Mouse (Mus musculus): ENCODE data around the gene Fgfr3. TPM values are rescaled to one million over a fixed set of nuclear protein-coding genes. Genes with fewer than 3 reads are reported as not detected.

Fgfr3 gene
- polyA plus RNA-seq, 1 experiment from 2014 or later, result 40.5 TPM

DNA sequence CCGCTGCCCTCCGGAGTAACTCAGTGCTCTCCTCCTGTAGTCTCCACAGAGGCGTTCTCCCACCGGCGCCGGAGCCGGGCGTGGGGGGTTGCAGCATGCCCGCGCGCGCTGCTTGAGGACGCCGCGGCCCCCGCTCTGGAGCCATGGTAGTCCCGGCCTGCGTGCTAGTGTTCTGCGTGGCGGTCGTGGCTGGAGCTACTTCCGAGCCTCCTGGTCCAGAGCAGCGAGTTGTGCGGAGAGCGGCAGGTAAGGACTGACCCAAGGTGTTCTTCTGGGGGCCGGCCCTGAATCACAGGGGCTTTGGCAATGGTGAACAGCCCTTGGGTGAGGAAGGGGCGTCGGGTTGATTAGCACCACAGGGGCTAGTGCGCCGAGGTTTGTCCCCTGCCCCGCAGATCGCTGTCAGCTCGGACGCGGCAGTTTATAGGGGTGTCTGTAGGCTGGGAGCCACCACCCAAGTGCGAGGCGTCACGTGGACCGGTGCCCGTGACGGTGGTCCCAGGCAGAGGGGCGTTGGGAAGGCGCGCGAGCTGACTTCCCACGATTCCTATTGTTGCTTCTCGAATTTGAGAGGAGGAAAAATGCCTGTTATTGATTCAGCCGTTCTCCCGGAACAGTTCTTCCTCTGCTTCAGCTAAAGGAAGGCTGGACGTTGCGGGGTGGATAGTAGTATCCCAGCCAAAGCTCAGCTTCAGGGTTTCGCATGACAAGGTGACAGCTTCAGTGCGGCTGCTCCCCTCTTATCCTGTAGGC is 968 bp downstream of the Fgfr3 start:
- Histone ChIP-seq H3K27me3 (0 out of 2 replicates have a peak, but pooled peaks cover 4% of the 10 kb centered on the region), H3K4me1 (replicated peaks) (peaks cover 30% of the 10 kb centered on the region)
- 0 out of 2 replicates have a peak, but pooled peaks have one; percentile 0 for ATAC-seq (ENCODE audit: low FRiP score, low read depth)

DNA sequence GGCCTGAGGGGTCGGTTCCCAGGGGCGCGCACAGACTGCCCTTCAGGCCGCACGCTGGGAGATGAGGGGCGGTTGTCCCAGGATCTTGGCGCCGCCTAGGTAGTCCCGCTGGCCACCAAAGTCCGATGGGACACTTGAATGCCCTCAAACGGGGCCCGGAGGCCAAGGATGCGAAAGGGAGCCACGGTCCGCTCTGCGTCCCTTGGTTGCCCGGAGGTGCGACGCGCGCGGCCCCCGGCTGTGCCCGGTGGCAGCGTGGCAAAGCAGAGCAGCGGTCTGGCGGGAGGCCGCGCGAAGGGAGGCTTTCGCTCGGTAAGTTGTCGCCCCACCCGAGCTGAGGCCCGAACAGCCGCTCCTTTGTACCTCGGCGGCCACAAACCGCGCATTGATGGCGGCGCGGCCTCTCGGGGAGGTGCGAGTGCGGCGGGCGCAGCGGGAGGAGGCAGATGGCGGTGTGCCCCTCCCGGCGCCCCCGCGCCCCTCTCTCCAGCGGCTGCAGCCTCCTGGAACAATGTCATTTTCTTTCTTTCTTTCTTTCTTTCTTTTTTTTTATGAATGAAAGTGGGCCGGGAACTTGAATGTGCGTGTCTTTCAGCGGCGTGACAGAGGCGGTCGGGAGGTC is 1.7 kb downstream of the Fgfr3 start:
- peak overlapping the region; percentile 53 for H3K4me3 ChIP-seq
- no peaks in the 10 kb centered on the region for H3K9me3 ChIP-seq
- H3K27ac ChIP-seq (replicated peaks), result peak overlapping the region; percentile 64
- under 1% methylated on average over 59 of the region's 61 CpGs for whole genome bisulfite sequencing
- peaks cover 30% of the 10 kb centered on the region for H3K4me1 ChIP-seq (replicated peaks)
- peak overlapping the region; percentile 63 for H3K9ac ChIP-seq
- H3K27me3 ChIP-seq, result 0 out of 2 replicates have a peak, but pooled peaks cover 4% of the 10 kb centered on the region
- no peak for ATAC-seq (ENCODE audit: low FRiP score, low read depth)
- peak overlapping the region; percentile 93 for H3K4me2 ChIP-seq
- H3K36me3 ChIP-seq, result no peaks in the 10 kb centered on the region

More for the DNA sequence above, 968 bp downstream of the Fgfr3 start:
- Histone ChIP-seq H3K4me3 (peak overlapping the region; percentile 53), H3K9ac (peak overlapping the region; percentile 63), H3K27ac (replicated peaks) (peak overlapping the region; percentile 64), H3K9me3 (no peaks in the 10 kb centered on the region), H3K4me2 (peak overlapping the region; percentile 93), H3K36me3 (no peaks in the 10 kb centered on the region)
- WGBS, result under 1% methylated on average over 53 of the region's 53 CpGs

DNA sequence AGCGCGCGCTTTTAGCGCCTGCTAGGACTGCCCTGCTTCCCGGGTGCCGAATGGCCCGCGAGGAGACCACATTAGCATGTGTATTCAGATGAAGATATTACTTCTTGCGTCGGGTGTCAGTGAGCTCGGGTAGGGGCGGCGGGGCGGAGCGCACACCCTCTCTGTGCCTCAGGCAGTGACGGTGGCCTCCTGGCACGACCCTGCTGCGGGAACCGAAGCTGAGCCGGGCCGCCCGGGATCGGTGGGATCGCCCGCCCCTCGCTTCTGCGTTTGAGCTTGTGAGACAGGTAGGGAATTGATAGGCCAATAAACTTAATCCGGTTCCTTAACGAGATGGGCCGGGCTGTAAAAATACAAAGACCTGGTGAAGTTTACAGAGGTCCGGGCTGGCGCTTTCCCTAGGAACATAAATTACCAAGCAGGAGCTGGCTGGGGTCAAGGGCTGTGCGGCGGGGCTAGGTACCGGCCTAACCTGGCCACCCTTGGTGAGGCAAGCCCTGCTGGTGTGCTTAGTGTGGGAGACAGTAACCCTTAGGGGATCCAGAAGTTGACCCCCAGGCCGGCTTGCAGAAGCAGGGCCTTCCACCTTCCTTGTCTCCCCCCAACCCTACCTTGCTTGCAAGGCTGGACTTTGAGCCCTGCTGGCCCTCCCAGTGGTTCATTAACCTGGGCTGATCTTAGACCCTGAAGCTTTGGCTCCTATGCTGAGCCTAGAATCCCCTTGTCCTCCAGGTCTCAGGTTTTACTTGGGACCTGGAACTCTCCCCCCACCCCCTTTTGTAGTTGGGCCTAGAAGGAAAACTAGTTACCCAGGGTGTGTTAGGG is 2.4 kb downstream of the Fgfr3 start:
- Histone ChIP-seq H3K36me3 (no peaks in the 10 kb centered on the region), H3K9ac (peak overlapping the region; percentile 63), H3K4me2 (peak overlapping the region; percentile 93), H3K4me3 (peak overlapping the region; percentile 53), H3K27ac (replicated peaks) (peak overlapping the region; percentile 64; the same call in 1 of the 2 replicates), H3K4me1 (replicated peaks) (peaks cover 30% of the 10 kb centered on the region), H3K27me3 (0 out of 2 replicates have a peak, but pooled peaks cover 4% of the 10 kb centered on the region), H3K9me3 (no peaks in the 10 kb centered on the region)
- 2% methylated on average over 36 of the region's 36 CpGs for WGBS
- ATAC-seq (ENCODE audit: low FRiP score, low read depth), result 0 out of 2 replicates have a peak, but pooled peaks have one; percentile 24

DNA sequence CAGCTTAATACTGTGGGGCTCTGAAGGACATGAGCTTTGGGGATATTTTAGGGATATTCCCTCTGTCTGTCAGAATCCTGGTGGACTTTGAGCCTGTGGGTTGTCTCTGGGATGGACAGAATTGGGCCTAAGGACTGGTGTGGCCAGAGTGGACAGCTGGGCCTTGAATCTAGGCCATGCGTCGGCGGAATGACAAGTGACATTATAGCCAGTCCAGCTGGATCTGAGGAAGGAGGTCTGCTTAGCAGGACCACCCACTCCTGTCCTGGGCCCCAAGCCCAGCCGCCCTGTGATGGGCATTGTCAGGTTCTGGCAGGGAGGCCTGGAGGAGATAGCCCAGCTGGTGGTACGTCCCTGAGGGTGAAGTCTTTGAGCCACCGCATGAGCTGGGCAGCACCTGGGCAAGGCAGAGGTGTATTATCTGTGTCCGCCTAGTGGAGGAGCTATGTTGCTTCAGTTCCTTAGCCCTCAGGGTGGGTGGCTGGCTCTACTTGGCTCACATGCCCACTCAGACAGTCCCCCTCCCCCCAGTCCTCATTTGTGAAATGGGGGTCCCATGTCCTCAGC is 4.7 kb downstream of the Fgfr3 start:
- Histone ChIP-seq H3K4me3 (0 out of 2 replicates have a peak overlapping the region, but pooled peaks have one; percentile 53), H3K9me3 (no peaks in the 10 kb centered on the region), H3K4me1 (replicated peaks) (peaks cover 31% of the 10 kb centered on the region), H3K4me2 (peak overlapping the region; percentile 93), H3K36me3 (no peaks in the 10 kb centered on the region), H3K9ac (no peak overlapping the region), H3K27ac (replicated peaks) (0 out of 2 replicates have a peak overlapping the region, but pooled peaks have one; percentile 17), H3K27me3 (0 out of 2 replicates have a peak, but pooled peaks cover 4% of the 10 kb centered on the region)
- ATAC-seq (ENCODE audit: low FRiP score, low read depth), result no peak
- WGBS, result 63% methylated on average over 7 of the region's 7 CpGs

DNA sequence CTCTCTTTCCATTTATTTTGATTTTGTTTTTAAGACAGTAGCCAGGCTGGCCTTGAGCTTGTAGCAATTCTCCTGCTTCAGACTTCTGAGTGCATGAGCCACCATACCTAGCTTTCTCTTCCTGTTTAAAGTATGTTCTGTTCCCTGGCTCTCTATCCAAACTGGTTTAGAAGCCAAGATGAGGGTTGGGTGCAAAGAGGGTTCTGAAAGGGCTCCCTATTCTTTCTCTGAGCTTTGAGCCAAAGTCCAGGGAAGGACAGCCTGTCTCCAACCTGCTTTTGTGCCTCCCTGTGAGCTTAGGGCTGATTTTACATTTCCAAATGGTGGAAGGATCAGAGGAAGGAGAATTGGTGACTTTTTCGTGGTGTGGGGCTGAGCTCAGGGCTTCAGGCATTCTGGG is 5.4 kb downstream of the Fgfr3 start:
- H3K36me3 ChIP-seq, result no peaks in the 10 kb centered on the region
- no peak for ATAC-seq (ENCODE audit: low FRiP score, low read depth)
- H3K9ac ChIP-seq, result no peak overlapping the region
- WGBS, result 83% methylated on average over 1 of the region's 1 CpGs
- H3K27me3 ChIP-seq, result 0 out of 2 replicates have a peak, but pooled peaks cover 4% of the 10 kb centered on the region
- H3K27ac ChIP-seq (replicated peaks), result 0 out of 2 replicates have a peak overlapping the region, but pooled peaks have one; percentile 17
- H3K4me3 ChIP-seq, result no peak overlapping the region
- H3K4me2 ChIP-seq, result peak overlapping the region; percentile 93
- H3K9me3 ChIP-seq, result no peaks in the 10 kb centered on the region
- H3K4me1 ChIP-seq (replicated peaks), result peaks cover 24% of the 10 kb centered on the region

DNA sequence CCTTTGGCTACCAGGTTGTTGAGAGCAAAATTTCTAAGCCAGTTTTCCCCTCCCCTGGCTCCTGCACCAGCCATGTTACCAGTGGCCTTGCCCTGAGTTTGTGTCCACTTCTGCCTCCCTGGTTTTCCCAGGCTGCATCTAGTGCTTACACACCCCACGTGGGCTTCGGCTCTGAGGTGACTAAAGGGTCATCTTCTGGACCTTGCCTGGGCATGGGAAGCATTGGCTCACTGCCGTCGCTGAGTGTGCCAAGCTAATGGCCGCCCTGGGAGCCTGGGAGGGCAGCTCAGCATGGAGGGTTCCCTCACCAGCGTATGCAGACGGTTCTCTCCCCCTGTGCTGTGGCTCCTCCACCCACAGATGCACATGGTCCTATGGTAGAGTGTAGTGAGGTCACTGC is 7.4 kb downstream of the Fgfr3 start:
- WGBS, result 67% methylated on average over 7 of the region's 7 CpGs
- H3K36me3 ChIP-seq, result no peaks in the 10 kb centered on the region
- 0 out of 2 replicates have a peak, but pooled peaks cover 5% of the 10 kb centered on the region for H3K4me1 ChIP-seq (replicated peaks)
- 0 out of 2 replicates have a peak, but pooled peaks cover 4% of the 10 kb centered on the region for H3K27me3 ChIP-seq
- no peak for ATAC-seq (ENCODE audit: low FRiP score, low read depth)
- H3K9ac ChIP-seq, result no peak overlapping the region
- H3K9me3 ChIP-seq, result no peaks in the 10 kb centered on the region
- no peak overlapping the region for H3K4me2 ChIP-seq
- H3K27ac ChIP-seq (replicated peaks), result no peak overlapping the region
- H3K4me3 ChIP-seq, result no peak overlapping the region

DNA sequence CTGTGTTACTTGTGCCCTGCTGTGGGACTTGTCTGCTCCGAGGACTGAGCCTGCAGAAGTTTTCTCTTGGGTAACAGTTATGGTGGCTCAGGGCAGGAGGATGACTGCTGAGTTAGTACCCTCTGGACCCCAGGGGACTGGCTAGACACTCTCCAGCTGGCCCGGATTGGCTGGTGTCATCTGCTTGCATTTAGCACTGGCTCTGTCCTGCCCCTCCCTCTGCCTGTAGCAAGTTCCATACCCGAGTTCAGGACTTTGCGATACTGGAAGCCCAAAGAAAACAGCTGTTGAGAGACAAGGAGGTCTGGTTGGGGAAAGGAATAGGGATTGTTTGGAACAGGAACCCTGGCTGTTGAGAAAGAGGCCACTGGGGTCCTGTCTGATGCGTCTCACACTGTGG is 9.0 kb downstream of the Fgfr3 start:
- ATAC-seq (ENCODE audit: low FRiP score, low read depth), result no peak
- no peak overlapping the region for H3K9ac ChIP-seq
- no peaks in the 10 kb centered on the region for H3K36me3 ChIP-seq
- no peaks in the 10 kb centered on the region for H3K27me3 ChIP-seq
- no peaks in the 10 kb centered on the region for H3K9me3 ChIP-seq
- 0 out of 2 replicates have a peak, but pooled peaks cover 2% of the 10 kb centered on the region for H3K4me1 ChIP-seq (replicated peaks)
- 43% methylated on average over 5 of the region's 5 CpGs for WGBS
- no peak overlapping the region for H3K4me3 ChIP-seq
- H3K4me2 ChIP-seq, result no peak overlapping the region
- no peak overlapping the region for H3K27ac ChIP-seq (replicated peaks)

DNA sequence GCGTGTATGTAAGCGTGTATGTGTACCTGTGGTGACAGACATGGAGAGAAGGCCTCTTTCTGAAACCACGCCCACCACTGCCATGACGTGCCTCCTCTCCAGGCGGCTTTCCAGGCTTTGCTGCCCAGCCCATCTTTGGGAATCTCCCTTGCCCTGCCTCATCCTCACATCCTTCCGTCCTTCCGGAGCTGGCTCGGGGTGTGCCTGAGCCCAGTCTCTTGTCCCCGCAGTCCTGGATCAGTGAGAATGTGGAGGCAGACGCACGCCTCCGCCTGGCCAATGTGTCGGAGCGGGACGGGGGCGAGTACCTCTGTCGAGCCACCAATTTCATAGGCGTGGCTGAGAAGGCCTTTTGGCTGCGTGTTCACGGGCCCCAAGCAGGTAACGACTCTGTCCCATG is 9.6 kb downstream of the Fgfr3 start:
- Histone ChIP-seq H3K4me1 (replicated peaks) (0 out of 2 replicates have a peak, but pooled peaks cover 2% of the 10 kb centered on the region), H3K36me3 (no peaks in the 10 kb centered on the region), H3K9me3 (no peaks in the 10 kb centered on the region), H3K27ac (replicated peaks) (no peak overlapping the region), H3K4me3 (no peak overlapping the region), H3K27me3 (no peaks in the 10 kb centered on the region), H3K9ac (no peak overlapping the region), H3K4me2 (no peak overlapping the region)
- no peak for ATAC-seq (ENCODE audit: low FRiP score, low read depth)
- WGBS, result 61% methylated on average over 21 of the region's 21 CpGs

DNA sequence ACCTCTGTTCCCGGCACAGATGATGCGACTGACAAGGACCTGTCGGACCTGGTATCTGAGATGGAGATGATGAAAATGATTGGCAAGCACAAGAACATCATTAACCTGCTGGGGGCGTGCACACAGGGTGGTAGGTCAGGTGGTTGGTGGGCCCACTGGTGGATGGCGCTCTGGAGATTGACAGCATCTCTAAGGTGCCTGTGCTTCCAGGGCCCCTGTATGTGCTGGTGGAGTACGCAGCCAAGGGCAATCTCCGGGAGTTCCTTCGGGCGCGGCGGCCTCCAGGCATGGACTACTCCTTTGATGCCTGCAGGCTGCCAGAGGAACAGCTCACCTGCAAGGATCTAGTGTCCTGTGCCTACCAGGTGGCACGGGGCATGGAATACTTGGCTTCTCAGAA is 12.4 kb downstream of the Fgfr3 start:
- H3K9me3 ChIP-seq, result no peaks in the 10 kb centered on the region
- H3K4me3 ChIP-seq, result no peak overlapping the region
- H3K36me3 ChIP-seq, result peaks cover 4% of the 10 kb centered on the region; the same call in 1 of the 2 replicates
- no peak overlapping the region for H3K9ac ChIP-seq
- ATAC-seq (ENCODE audit: low FRiP score, low read depth), result no peak
- no peak overlapping the region for H3K4me2 ChIP-seq
- H3K27me3 ChIP-seq, result no peaks in the 10 kb centered on the region
- 94% methylated on average over 12 of the region's 12 CpGs for WGBS
- H3K27ac ChIP-seq (replicated peaks), result no peak overlapping the region
- H3K4me1 ChIP-seq (replicated peaks), result 0 out of 2 replicates have a peak, but pooled peaks cover 2% of the 10 kb centered on the region

DNA sequence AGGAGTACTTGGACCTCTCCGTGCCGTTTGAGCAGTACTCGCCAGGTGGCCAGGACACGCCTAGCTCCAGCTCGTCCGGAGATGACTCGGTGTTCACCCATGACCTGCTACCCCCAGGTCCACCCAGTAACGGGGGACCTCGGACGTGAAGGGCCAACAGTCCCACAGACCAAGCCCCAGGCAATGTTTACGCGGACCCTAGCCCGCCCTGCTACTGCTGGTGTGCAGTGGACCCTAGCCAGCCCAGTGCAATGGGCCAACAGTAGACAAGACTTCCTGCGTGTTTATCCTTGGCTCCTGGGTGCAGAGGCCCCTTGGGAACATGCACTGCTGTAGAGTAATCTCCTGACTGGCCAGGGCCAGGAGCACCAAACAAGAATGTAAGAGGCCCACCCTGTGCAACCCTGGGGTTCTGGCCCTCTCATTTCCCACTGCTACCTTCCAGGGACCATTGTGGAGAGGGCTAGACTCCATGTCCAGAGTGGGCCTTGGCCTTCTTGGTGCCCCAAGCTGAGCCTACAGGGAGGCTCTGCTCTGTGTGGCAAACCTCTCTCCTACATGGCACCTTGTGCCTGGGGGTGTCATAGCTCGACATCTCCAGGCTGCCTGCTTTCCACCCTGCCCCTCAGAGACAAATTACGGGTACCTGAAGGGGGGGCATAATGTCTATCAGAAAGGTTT is 14.1 kb downstream of the Fgfr3 start:
- H3K36me3 ChIP-seq, result peaks cover 4% of the 10 kb centered on the region; the same call in 1 of the 2 replicates
- no peaks in the 10 kb centered on the region for H3K4me1 ChIP-seq (replicated peaks)
- WGBS, result 87% methylated on average over 16 of the region's 16 CpGs
- H3K4me2 ChIP-seq, result no peak overlapping the region
- H3K27ac ChIP-seq (replicated peaks), result no peak overlapping the region
- H3K9me3 ChIP-seq, result no peaks in the 10 kb centered on the region
- no peak for ATAC-seq (ENCODE audit: low FRiP score, low read depth)
- H3K27me3 ChIP-seq, result no peaks in the 10 kb centered on the region
- no peak overlapping the region for H3K9ac ChIP-seq
- no peak overlapping the region for H3K4me3 ChIP-seq

DNA sequence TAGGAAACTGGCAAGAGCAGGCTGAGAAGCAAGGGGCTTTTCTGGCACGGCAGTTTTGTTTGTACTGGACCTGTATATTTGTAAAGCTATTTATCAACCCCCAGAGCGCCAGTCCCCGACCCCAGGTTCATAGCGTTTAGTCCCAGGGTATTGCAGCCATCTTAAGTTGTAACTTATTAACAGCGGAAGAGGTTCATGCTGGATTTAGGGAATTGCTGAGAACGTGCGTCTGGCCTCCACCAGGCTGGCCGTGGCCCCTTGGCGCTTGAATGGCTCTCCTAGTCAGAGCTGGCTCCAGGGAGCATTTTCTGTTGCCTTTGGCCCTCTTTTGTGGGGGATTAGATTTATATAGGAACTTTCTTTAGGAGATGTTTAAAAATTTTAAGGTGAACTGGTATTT is 14.8 kb downstream of the Fgfr3 start:
- H3K27ac ChIP-seq (replicated peaks), result no peak overlapping the region
- 68% methylated on average over 9 of the region's 9 CpGs for WGBS
- no peak overlapping the region for H3K4me2 ChIP-seq
- H3K9ac ChIP-seq, result no peak overlapping the region
- H3K36me3 ChIP-seq, result peaks cover 8% of the 10 kb centered on the region; the same call in 1 of the 2 replicates
- H3K4me1 ChIP-seq (replicated peaks), result no peaks in the 10 kb centered on the region
- no peak overlapping the region for H3K4me3 ChIP-seq
- H3K27me3 ChIP-seq, result no peaks in the 10 kb centered on the region
- no peak for ATAC-seq (ENCODE audit: low FRiP score, low read depth)
- no peaks in the 10 kb centered on the region for H3K9me3 ChIP-seq

All from hindbrain, embryonic 15.5 days (tissue).